Mouse (Mus musculus) cerebellum, postnatal 14 days (tissue): ENCODE results near the gene Btbd35f10.
"Not testable (repeated sequence)": the region's sequence is repeated elsewhere in the genome, so short reads cannot be mapped to it uniquely, and the experiment has no call there.

Experiments used
- DNase-seq, 2 experiments: peaks; one replicate each; pipeline ENCODE4 v3.0.0; 2021; ENCODE audit warnings: mixed read lengths in 2 of 2

Gene Btbd35f10

DNA sequence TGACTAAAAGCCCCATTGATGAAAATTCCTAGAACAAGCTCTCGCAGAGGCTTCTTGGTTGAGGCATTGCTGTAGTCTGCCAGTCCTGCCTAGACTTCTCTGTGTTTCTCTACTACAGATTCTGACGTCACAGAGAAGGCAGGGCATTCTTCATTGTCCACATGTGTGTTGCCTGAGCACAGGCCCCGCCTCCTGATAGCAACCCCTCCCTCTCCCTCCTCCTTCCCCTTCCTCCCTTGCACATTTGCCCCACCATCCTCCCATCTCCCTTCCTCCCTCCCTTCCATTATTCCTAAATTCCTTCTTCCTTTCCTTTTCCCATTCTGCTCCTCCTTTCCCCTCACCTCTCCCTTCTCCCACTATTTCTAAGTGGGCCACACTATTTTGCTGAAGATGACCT is at the start of gene Btbd35f10:
Gene Btbd35f10 (minus strand): TSS at position 101 of the 400 bp plus-strand sequence.
- not testable (repeated sequence) for DNase-seq
